Mouse (Mus musculus) brain, embryonic 14.5 days (tissue): ENCODE data around the gene Baz1a.

ENCODE experiments used
- CTCF ChIP-seq: fragments of 200-500 bp; IDR thresholded peaks from 2 replicates; pipeline ENCODE4 v1.5.1; 2012; ENCODE audit warnings: inconsistent platforms, mild to moderate bottlenecking, moderate library complexity, borderline replicate concordance; ENCODE audit not compliant: insufficient read depth, insufficient read length; ENCODE audit errors: extremely low read depth
- POLR2A ChIP-seq: fragments of 200-500 bp; IDR thresholded peaks from 2 replicates; pipeline ENCODE4 v1.6.1; 2012; ENCODE audit warnings: mild to moderate bottlenecking, inconsistent platforms, borderline replicate concordance; ENCODE audit not compliant: poor library complexity, insufficient read depth, insufficient read length, severe bottlenecking; ENCODE audit errors: extremely low read depth

- TF ChIP-seq CTCF (no peak), POLR2A (no peak)
Measured at GRCm38 (mm10) chr12:54956974-54957373, 57.2 kb downstream of the Baz1a start.
